Mouse (Mus musculus) midbrain, postnatal 0 days (tissue): ENCODE data around the gene Frmd5. TPM values are rescaled to one million over a fixed set of nuclear protein-coding genes. Genes with fewer than 3 reads are reported as not detected.

Source experiments
- ATAC-seq: fragments of 200-750 bp; cut with Nextera tagmentation; 2 replicates; pipeline ENCODE4 v1.8.0; 2017; ENCODE audit warnings: moderate number of reproducible peaks, mild to moderate bottlenecking, moderate TSS enrichment, moderate library complexity; ENCODE audit not compliant: low FRiP score
- DNase-seq: peaks from one replicate; pipeline ENCODE4 v3.0.0-alpha.2; 2015; ENCODE audit warnings: low spot score
- H3K27ac ChIP-seq: fragments of 300-500 bp; sonication (generic); 2 replicates; pipeline ENCODE4 v1.5.1; 2014; ENCODE audit warnings: low read depth, mild to moderate bottlenecking, low read length, mixed read lengths
- H3K27me3 ChIP-seq: fragments of 300-500 bp; sonication (generic); 2 replicates; pipeline ENCODE4 v1.6.1; 2014; ENCODE audit warnings: low read length, control low read depth, mixed read lengths; ENCODE audit not compliant: insufficient read depth
- H3K36me3 ChIP-seq: fragments of 300-500 bp; sonication (generic); 2 replicates; pipeline ENCODE4 v1.6.1; 2014; ENCODE audit warnings: low read length, control low read depth, mixed read lengths; ENCODE audit not compliant: insufficient read depth
- H3K4me1 ChIP-seq: fragments of 300-500 bp; sonication (generic); 2 replicates; pipeline ENCODE4 v1.6.1; 2014; ENCODE audit warnings: mild to moderate bottlenecking, control low read depth, antibody characterized with exemption, low read length, mixed read lengths; ENCODE audit not compliant: insufficient read depth
- H3K4me2 ChIP-seq: fragments of 300-500 bp; sonication (generic); 2 replicates; pipeline ENCODE4 v1.6.1; 2014; ENCODE audit warnings: low read depth, mild to moderate bottlenecking, low read length, mixed read lengths; ENCODE audit not compliant: poor library complexity, severe bottlenecking
- H3K4me3 ChIP-seq: fragments of 300-500 bp; sonication (generic); 2 replicates; pipeline ENCODE4 v1.5.1; 2014; ENCODE audit warnings: low read depth, mild to moderate bottlenecking, low read length, moderate library complexity
- H3K9ac ChIP-seq: fragments of 300-500 bp; sonication (generic); replicated peaks from 2 replicates; pipeline ENCODE4 v1.6.1; 2014; ENCODE audit warnings: mild to moderate bottlenecking, low read length, moderate library complexity, mixed read lengths; ENCODE audit not compliant: poor library complexity, severe bottlenecking
- H3K9me3 ChIP-seq: fragments of 300-500 bp; sonication (generic); 2 replicates; pipeline ENCODE4 v1.6.1; 2016; ENCODE audit warnings: low read length, control low read depth
- CTCF ChIP-seq: IDR thresholded peaks from 2 replicates; pipeline ENCODE4 v1.5.1; 2016; ENCODE audit warnings: antibody characterized with exemption, mild to moderate bottlenecking
- WGBS: fragments of 180-500 bp; shearing (Covaris S2); extraction: QIAGEN DNeasy Blood & Tissue Kit; methylation state at CpG from one replicate; pipeline ENCODE4 v1.1.7; 2014; 5-methylcytosine and 5-hydroxymethylcytosine counted together
- polyA plus RNA-seq: library from polyadenylated mRNA; unstranded; fragments of >200 nt; fragmentation: Nextera tagmentation; extraction: Ambion mirVana; gene quantifications from 2 replicates; pipeline ENCODE4 v1.2.1, GENCODE M21; 2015
- total RNA-seq: library from RNA; depleted of rRNA; stranded (reverse); fragments of >200 nt; gene quantifications from 2 replicates; pipeline ENCODE4 v1.2.3, GENCODE M21; 2014

Frmd5 gene
- total and polyA plus RNA-seq, 2 experiments from 2014 or later, result 14.6 to 38.3 TPM

DNA sequence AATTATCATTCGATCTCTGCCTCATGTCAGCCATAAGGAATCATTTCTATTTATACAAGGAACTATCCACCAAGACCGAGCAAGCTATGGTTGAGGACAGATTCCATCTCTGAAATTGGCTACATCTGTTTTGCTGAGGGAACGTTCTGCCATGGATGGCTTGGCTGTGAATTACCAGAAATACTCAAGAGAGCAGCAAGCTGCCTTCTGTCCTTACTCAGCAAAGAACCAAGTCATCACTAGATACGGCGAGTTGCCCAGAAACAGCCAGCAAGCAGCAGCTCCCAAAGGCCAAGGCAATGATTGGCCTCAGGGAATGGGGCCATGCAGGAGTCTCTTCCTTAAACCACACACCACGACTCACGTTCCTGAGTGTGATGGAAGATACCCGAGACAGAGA lies 151.8 kb downstream of the Frmd5 start:
- DNase-seq (peak; percentile 42), ATAC-seq (no peak)
- no peak for TF ChIP-seq CTCF
- H3K4me1 ChIP-seq, result no peaks in the 10 kb centered on the region; the same call in 1 of the 2 replicates
- no peaks in the 10 kb centered on the region for H3K36me3 ChIP-seq
- H3K9ac ChIP-seq, result no peak overlapping the region
- H3K9me3 ChIP-seq, result no peaks in the 10 kb centered on the region
- no peak overlapping the region for H3K4me3 ChIP-seq
- no peaks in the 10 kb centered on the region for H3K27me3 ChIP-seq
- H3K27ac ChIP-seq, result no peak overlapping the region
- 82% methylated on average over 8 of the region's 8 CpGs for WGBS
- H3K4me2 ChIP-seq, result no peak overlapping the region

DNA sequence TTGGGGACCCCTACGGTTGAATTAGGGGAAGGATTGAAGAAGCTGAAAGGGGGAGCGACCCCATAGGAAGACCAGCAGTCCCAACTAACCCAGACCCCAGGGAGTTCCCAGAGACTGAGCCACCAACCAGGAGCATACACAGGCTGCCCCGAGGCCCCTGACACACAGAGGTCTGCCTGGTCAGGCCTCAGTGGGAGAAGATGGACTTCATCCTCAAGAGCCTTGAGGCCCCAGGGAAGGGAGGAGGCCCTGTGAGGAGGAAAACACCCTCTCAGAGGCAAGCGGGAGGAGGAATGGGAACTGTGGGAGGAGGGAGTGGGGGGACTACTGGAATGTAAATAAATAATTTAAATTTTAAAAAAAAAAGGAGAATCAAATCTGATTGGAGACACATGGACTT lies 160.4 kb downstream of the Frmd5 start:
- TF ChIP-seq CTCF, result no peak
- Histone ChIP-seq H3K36me3 (no peaks in the 10 kb centered on the region), H3K4me1 (no peaks in the 10 kb centered on the region), H3K4me3 (no peak overlapping the region), H3K9me3 (no peaks in the 10 kb centered on the region), H3K4me2 (no peak overlapping the region), H3K9ac (no peak overlapping the region), H3K27ac (no peak overlapping the region), H3K27me3 (no peaks in the 10 kb centered on the region)
- DNase-seq (no peak), ATAC-seq (no peak)
- 72% methylated on average over 4 of the region's 4 CpGs for WGBS

GRCm38 (mm10) chr2:121642934-121643333 lies 164.0 kb downstream of the Frmd5 start:
- no peak for TF ChIP-seq CTCF
- Histone ChIP-seq H3K4me1 (peaks cover 4% of the 10 kb centered on the region; the same call in 1 of the 2 replicates), H3K9ac (no peak overlapping the region), H3K27me3 (no peaks in the 10 kb centered on the region), H3K27ac (no peak overlapping the region), H3K4me3 (no peak overlapping the region), H3K36me3 (no peaks in the 10 kb centered on the region), H3K9me3 (no peaks in the 10 kb centered on the region), H3K4me2 (no peak overlapping the region)
- ATAC-seq, result no peak
- DNase-seq, result no peak
- 35% methylated on average over 6 of the region's 6 CpGs for WGBS

- ATAC-seq (no peak), DNase-seq (no peak)
- WGBS, result 72% methylated on average over 4 of the region's 4 CpGs
- Histone ChIP-seq H3K9ac (no peak overlapping the region), H3K36me3 (no peaks in the 10 kb centered on the region), H3K4me2 (no peak overlapping the region), H3K27ac (no peak overlapping the region), H3K4me3 (no peak overlapping the region), H3K27me3 (no peaks in the 10 kb centered on the region), H3K4me1 (no peaks in the 10 kb centered on the region), H3K9me3 (no peaks in the 10 kb centered on the region)
- TF ChIP-seq CTCF, result no peak
These were observed 174.8 kb downstream of the Frmd5 start for GRCm38 (mm10) chr2:121632091-121632490.

- H3K36me3 ChIP-seq, result no peaks in the 10 kb centered on the region
- WGBS, result 72% methylated on average over 5 of the region's 5 CpGs
- H3K4me2 ChIP-seq, result no peak overlapping the region
- H3K27ac ChIP-seq, result no peak overlapping the region
- H3K4me3 ChIP-seq, result no peak overlapping the region
- ATAC-seq, result no peak
- H3K27me3 ChIP-seq, result no peaks in the 10 kb centered on the region
- DNase-seq, result no peak
- no peak for TF ChIP-seq CTCF
- H3K4me1 ChIP-seq, result no peaks in the 10 kb centered on the region
- H3K9ac ChIP-seq, result no peak overlapping the region
- H3K9me3 ChIP-seq, result no peaks in the 10 kb centered on the region
These were observed 176.6 kb downstream of the Frmd5 start for GRCm38 (mm10) chr2:121630286-121630685.

DNA sequence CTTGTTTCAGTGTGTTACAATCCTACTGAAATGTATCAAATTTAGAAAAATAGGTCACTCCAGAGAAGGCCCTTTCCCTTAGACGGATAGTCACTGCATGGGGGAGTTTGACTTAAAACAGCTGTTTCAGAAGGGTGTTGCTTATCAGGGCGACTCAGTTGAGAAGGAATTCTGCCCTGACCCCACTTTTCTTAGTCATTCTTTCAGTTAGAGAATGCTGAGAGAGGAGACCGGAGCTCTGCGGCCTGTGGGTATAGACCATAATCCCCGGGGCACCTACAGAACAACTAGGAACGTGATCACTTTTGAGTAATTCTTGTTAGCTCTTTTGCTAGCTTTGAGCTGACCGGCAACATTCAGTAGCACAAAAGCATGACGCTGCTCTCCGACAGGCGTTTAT lies 178.6 kb downstream of the Frmd5 start:
- Histone ChIP-seq H3K27me3 (no peaks in the 10 kb centered on the region), H3K4me1 (no peaks in the 10 kb centered on the region), H3K9ac (no peak overlapping the region), H3K36me3 (no peaks in the 10 kb centered on the region), H3K4me2 (no peak overlapping the region), H3K27ac (no peak overlapping the region), H3K4me3 (no peak overlapping the region), H3K9me3 (no peaks in the 10 kb centered on the region)
- ATAC-seq (no peak), DNase-seq (no peak)
- 71% methylated on average over 10 of the region's 10 CpGs for WGBS
- TF ChIP-seq CTCF, result no peak
